Mouse (Mus musculus) brain, embryonic 14.5 days (tissue): Measurements from ENCODE around the gene Letm1. TPM values are rescaled to one million over a fixed set of nuclear protein-coding genes. Genes with fewer than 3 reads are reported as not detected.

Experiments
- DNase-seq: peaks from one replicate; pipeline ENCODE4 v3.0.0-alpha.2; 2011; ENCODE audit warnings: low read depth
- CTCF ChIP-seq: fragments of 200-500 bp; IDR thresholded peaks from 2 replicates; pipeline ENCODE4 v1.5.1; 2012; ENCODE audit warnings: inconsistent platforms, mild to moderate bottlenecking, moderate library complexity, borderline replicate concordance; ENCODE audit not compliant: insufficient read depth, insufficient read length; ENCODE audit errors: extremely low read depth
- POLR2A ChIP-seq: fragments of 200-500 bp; IDR thresholded peaks from 2 replicates; pipeline ENCODE4 v1.6.1; 2012; ENCODE audit warnings: mild to moderate bottlenecking, inconsistent platforms, borderline replicate concordance; ENCODE audit not compliant: poor library complexity, insufficient read depth, insufficient read length, severe bottlenecking; ENCODE audit errors: extremely low read depth
- polyA plus RNA-seq: library from polyadenylated mRNA; depleted of rRNA; stranded (reverse); fragments of >200 nt; gene quantifications from 2 replicates; pipeline ENCODE4 v1.2.3, GENCODE M21; 2012

Gene Letm1
- polyA plus RNA-seq, 1 experiment, result 54.3 TPM

GRCm38 (mm10) chr5:33721541-33722265 lies 60.9 kb downstream of the Letm1 start, which contains the start of gene Fgfr3:
Gene Fgfr3 (plus strand): TSS chr5:33721674.
- DNase-seq, result peak; percentile 85
- TF ChIP-seq CTCF, result no peak
- TF ChIP-seq POLR2A, result 0 out of 2 replicates have a peak, but pooled peaks have one; percentile 13

- TF ChIP-seq POLR2A, result no peak
- TF ChIP-seq CTCF, result no peak
- no peak for DNase-seq
These were observed 61.6 kb downstream of the Letm1 start for GRCm38 (mm10) chr5:33720852-33721490.

GRCm38 (mm10) chr5:33718460-33718859 lies 64.2 kb downstream of the Letm1 start:
- DNase-seq, result no peak
- TF ChIP-seq POLR2A, result no peak
- no peak for TF ChIP-seq CTCF

- TF ChIP-seq POLR2A, result no peak
- DNase-seq, result no peak
These were observed 66.2 kb downstream of the Letm1 start for GRCm38 (mm10) chr5:33716467-33716866.

- TF ChIP-seq CTCF (no peak), POLR2A (no peak)
- no peak for DNase-seq
These were observed 67.4 kb downstream of the Letm1 start for GRCm38 (mm10) chr5:33715182-33715581.

GRCm38 (mm10) chr5:33712550-33712949 lies 70.1 kb downstream of the Letm1 start:
- TF ChIP-seq CTCF (no peak), POLR2A (no peak)

GRCm38 (mm10) chr5:33709037-33709436 lies 73.6 kb downstream of the Letm1 start:
- TF ChIP-seq POLR2A, result no peak
- no peak for TF ChIP-seq CTCF
- DNase-seq, result no peak

More at GRCm38 (mm10) chr5:33712550-33712949, 70.1 kb downstream of the Letm1 start:
- no peak for DNase-seq

GRCm38 (mm10) chr5:33707163-33707562 lies 75.5 kb downstream of the Letm1 start:
- DNase-seq, result no peak
- no peak for TF ChIP-seq POLR2A
- no peak for TF ChIP-seq CTCF

GRCm38 (mm10) chr5:33706350-33706629 lies 76.3 kb downstream of the Letm1 start:
- TF ChIP-seq CTCF, result no peak
- no peak for TF ChIP-seq POLR2A
- no peak for DNase-seq

- peak; percentile 51 for DNase-seq
- TF ChIP-seq POLR2A (no peak), CTCF (no peak)
These were observed 76.8 kb downstream of the Letm1 start for GRCm38 (mm10) chr5:33705612-33706349.

GRCm38 (mm10) chr5:33704945-33705611 lies 77.5 kb downstream of the Letm1 start:
- peak; percentile 92 for DNase-seq

More at GRCm38 (mm10) chr5:33704945-33705611, 77.5 kb downstream of the Letm1 start:
- TF ChIP-seq POLR2A (no peak), CTCF (no peak)
